Mouse (Mus musculus) adrenal gland, postnatal 14 days (tissue): ENCODE results near the gene Jmjd1c. TPM values are rescaled to one million over a fixed set of nuclear protein-coding genes. Genes with fewer than 3 reads are reported as not detected.

Experiments
- total RNA-seq: library from RNA; stranded (reverse); gene quantifications from 2 replicates; pipeline ENCODE4 v1.2.3, GENCODE M21; 2021

Gene Jmjd1c
- total RNA-seq, 1 experiment from 2014 or later, result 56.4 TPM

Other genes with a start within 250 kb of the Jmjd1c start
- gene Reep3, start 820 bp downstream of the Jmjd1c start, total RNA-seq, result 47.1 and 48.2 TPM in 2 replicates
- 17.5 and 21.8 TPM in 2 replicates for gene Nrbf2, start 189.2 kb downstream of the Jmjd1c start, total RNA-seq